Mouse (Mus musculus) heart, embryonic 15.5 days (tissue): ENCODE measurements around the gene Adam23. TPM values are rescaled to one million over a fixed set of nuclear protein-coding genes. Genes with fewer than 3 reads are reported as not detected.

Source experiments
- ATAC-seq: fragments of 200-750 bp; cut with Nextera tagmentation; replicated peaks from 2 replicates; pipeline ENCODE4 v1.8.0; 2017; ENCODE audit warnings: low read depth, moderate TSS enrichment; ENCODE audit not compliant: insufficient number of reproducible peaks, insufficient read depth, low FRiP score
- H3K27ac ChIP-seq: fragments of 300-500 bp; sonication (generic); 2 replicates; pipeline ENCODE4 v1.5.1; 2015; ENCODE audit warnings: mild to moderate bottlenecking, inconsistent platforms
- H3K27me3 ChIP-seq: fragments of 300-500 bp; sonication (generic); 2 replicates; pipeline ENCODE4 v1.6.1; 2015; ENCODE audit warnings: inconsistent platforms
- H3K36me3 ChIP-seq: fragments of 300-500 bp; sonication (generic); 2 replicates; pipeline ENCODE4 v1.6.1; 2015; ENCODE audit warnings: mild to moderate bottlenecking, inconsistent platforms
- H3K4me1 ChIP-seq: fragments of 300-500 bp; sonication (generic); replicated peaks from 2 replicates; pipeline ENCODE4 v1.6.1; 2015; ENCODE audit warnings: inconsistent platforms
- H3K4me2 ChIP-seq: fragments of 300-500 bp; sonication (generic); 2 replicates; pipeline ENCODE4 v1.6.1; 2015; ENCODE audit warnings: inconsistent platforms, mild to moderate bottlenecking, moderate library complexity
- H3K4me3 ChIP-seq: fragments of 300-500 bp; sonication (generic); 2 replicates; pipeline ENCODE4 v1.5.1; 2015; ENCODE audit warnings: mild to moderate bottlenecking, inconsistent platforms
- H3K9ac ChIP-seq: fragments of 300-500 bp; sonication (generic); 2 replicates; pipeline ENCODE4 v1.6.1; 2015; ENCODE audit warnings: mild to moderate bottlenecking, inconsistent platforms
- H3K9me3 ChIP-seq: fragments of 300-500 bp; sonication (generic); replicated peaks from 2 replicates; pipeline ENCODE4 v1.6.1; 2016; ENCODE audit warnings: inconsistent platforms
- WGBS: fragments of 180-500 bp; shearing (Covaris S2); methylation state at CpG from one replicate; pipeline ENCODE4 v1.1.7; 2015; ENCODE audit warnings: mixed read lengths; 5-methylcytosine and 5-hydroxymethylcytosine counted together
- polyA plus RNA-seq: library from polyadenylated mRNA; unstranded; fragments of >200 nt; fragmentation: Nextera tagmentation; extraction: Ambion mirVana; gene quantifications from 2 replicates; pipeline ENCODE4 v1.2.1, GENCODE M21; 2015

Adam23 gene
- polyA plus RNA-seq, 1 experiment from 2014 or later: 1.2 TPM

DNA sequence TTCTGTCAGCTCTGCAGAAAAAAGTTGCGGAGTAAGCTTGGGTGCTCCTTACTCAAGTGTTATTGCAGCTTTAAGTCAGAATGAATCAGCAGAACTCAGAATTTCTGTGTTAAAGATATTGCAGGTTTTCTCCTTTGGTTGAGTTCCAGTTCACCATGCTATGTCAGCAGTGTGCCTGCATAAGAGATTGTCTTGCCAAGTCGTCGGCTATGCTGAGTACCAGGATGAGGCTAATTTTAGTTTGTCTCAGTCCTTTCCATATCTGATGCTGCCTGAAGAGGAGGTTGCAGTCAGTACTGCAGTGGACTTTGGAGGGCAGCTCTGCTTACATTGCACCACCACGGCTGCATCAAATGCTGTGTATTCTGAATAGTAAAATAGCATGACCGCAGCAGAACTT, 33.3 kb downstream of the Adam23 start:
- no peak overlapping the region for H3K4me2 ChIP-seq
- no peaks in the 10 kb centered on the region for H3K9me3 ChIP-seq
- H3K27ac ChIP-seq: no peak overlapping the region
- H3K9ac ChIP-seq: no peak overlapping the region
- peaks cover 5% of the 10 kb centered on the region for H3K4me1 ChIP-seq
- no peaks in the 10 kb centered on the region for H3K36me3 ChIP-seq
- H3K27me3 ChIP-seq: no peaks in the 10 kb centered on the region
- no peak for ATAC-seq
- H3K4me3 ChIP-seq: no peak overlapping the region
- 62% methylated on average over 5 of the region's 5 CpGs for WGBS

DNA sequence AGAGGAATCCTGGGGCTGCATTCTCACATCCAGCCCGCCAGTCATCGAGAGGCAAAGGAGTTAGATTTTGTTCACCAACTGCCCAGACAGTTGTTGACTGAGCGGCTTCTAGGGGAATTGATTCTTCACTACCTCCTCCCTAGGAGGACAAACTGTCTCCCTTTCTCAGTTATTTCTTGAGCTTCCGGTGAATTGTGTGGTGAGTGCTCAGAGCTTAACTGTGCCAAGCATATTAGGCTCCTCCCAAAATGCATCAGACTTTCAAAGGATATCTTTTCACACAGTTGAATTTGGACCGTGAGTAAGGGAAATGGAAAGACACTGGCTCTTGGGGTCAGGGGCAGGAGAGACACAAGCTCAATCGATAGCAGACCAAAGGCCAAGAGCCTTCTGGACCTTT, 39.0 kb downstream of the Adam23 start:
- no peak for ATAC-seq
- no peak overlapping the region for H3K9ac ChIP-seq
- 86% methylated on average over 6 of the region's 6 CpGs for WGBS

DNA sequence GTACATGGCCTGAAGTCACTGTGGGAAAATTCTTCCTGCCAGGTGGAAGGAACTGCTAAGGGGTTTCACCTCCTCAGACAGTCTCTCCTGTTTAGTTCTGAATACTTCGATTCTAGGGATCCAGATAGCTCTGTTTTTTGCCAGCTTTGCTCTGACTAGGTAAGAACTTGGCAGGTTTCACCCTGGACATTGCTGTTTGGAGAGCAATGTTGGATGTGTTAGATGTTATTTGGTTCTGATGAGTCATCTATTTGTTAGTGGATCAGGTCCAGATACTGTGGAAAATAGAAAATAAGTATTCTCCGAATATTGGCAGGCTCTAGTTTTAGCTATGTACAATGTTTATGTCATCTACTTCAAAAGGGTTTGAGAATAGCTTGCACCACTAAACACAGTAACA, 41.0 kb downstream of the Adam23 start:
- Histone ChIP-seq H3K27ac (no peak overlapping the region), H3K4me3 (no peak overlapping the region), H3K4me1 (no peaks in the 10 kb centered on the region), H3K9ac (no peak overlapping the region), H3K27me3 (no peaks in the 10 kb centered on the region), H3K4me2 (no peak overlapping the region), H3K9me3 (no peaks in the 10 kb centered on the region), H3K36me3 (no peaks in the 10 kb centered on the region)
- 75% methylated on average over 2 of the region's 2 CpGs for WGBS
- no peak for ATAC-seq

More for the DNA sequence above, 39.0 kb downstream of the Adam23 start:
- Histone ChIP-seq H3K4me3 (no peak overlapping the region), H3K36me3 (no peaks in the 10 kb centered on the region), H3K4me2 (no peak overlapping the region), H3K27me3 (no peaks in the 10 kb centered on the region), H3K9me3 (no peaks in the 10 kb centered on the region), H3K4me1 (no peaks in the 10 kb centered on the region), H3K27ac (no peak overlapping the region)

DNA sequence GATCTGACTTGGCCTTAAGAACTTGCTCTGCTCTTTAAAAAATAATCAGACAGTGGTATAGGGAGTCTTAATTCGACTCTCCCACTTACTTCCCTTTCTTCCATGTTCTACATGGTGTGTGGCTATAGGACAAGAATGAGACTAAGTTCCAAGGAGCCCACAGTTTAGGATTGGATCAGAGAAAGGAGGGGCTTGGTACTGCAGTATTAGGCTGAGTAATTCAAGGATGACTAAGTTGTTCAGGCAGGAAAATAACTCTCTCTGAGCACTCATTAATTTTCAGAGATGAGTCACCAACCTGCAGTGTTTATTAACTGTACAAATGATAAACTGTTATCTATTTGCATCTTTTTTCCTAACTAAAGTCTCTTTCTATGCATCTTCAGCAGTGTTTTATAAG, 45.3 kb downstream of the Adam23 start:
- 0 out of 2 replicates have a peak, but pooled peaks cover 2% of the 10 kb centered on the region for H3K4me1 ChIP-seq
- H3K4me2 ChIP-seq: no peak overlapping the region
- no peaks in the 10 kb centered on the region for H3K36me3 ChIP-seq
- WGBS: 50% methylated on average over 1 of the region's 1 CpGs
- H3K9ac ChIP-seq: no peak overlapping the region
- no peak overlapping the region for H3K4me3 ChIP-seq
- H3K27me3 ChIP-seq: no peaks in the 10 kb centered on the region
- no peak for ATAC-seq
- no peak overlapping the region for H3K27ac ChIP-seq
- H3K9me3 ChIP-seq: no peaks in the 10 kb centered on the region

DNA sequence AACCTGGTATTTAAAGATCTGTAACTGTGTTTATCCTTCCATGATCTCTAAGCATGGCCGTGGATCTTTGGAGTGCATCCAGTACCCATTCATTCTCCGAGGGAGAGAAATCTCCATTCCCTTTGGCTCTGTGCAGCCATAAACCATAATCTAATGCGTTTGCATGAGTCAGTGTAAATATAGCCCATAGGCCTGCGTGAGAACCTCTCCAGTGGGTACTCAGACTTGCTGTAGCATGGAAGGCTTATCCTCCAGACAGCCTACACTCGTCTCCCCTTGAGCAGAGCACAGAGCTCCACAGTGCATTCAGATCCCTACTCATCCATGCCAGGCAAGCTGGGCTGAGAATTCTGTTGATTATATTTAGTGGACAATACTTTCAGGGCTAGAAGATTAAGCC, 47.6 kb downstream of the Adam23 start:
- Histone ChIP-seq H3K9me3 (no peaks in the 10 kb centered on the region), H3K27me3 (no peaks in the 10 kb centered on the region), H3K4me3 (no peak overlapping the region), H3K4me2 (no peak overlapping the region), H3K9ac (no peak overlapping the region), H3K27ac (no peak overlapping the region), H3K4me1 (0 out of 2 replicates have a peak, but pooled peaks cover 2% of the 10 kb centered on the region), H3K36me3 (no peaks in the 10 kb centered on the region)
- ATAC-seq: no peak
- 56% methylated on average over 5 of the region's 5 CpGs for WGBS

DNA sequence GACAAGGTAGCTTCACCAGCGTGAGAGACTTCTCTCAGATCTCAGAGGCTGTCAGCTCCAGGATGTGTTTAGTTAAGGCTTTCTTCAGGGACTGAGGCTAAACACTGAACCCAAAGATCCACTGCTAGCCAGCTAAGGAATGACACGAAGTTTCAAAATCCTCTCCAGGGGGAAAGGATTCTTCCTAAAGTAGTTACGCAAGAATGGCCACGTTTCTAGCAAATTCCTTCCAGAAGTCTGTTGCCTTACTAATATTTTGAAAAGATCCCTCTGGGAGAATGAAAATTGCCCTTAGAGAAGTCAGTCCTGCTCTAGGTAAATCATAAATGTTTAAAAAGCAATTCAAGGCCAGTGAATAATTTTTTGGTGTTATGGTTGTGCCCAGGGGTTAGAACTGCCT, 61.7 kb downstream of the Adam23 start:
- no peak for ATAC-seq
- Histone ChIP-seq H3K4me1 (no peaks in the 10 kb centered on the region), H3K9ac (no peak overlapping the region), H3K36me3 (no peaks in the 10 kb centered on the region), H3K4me3 (no peak overlapping the region), H3K4me2 (no peak overlapping the region), H3K27ac (no peak overlapping the region), H3K9me3 (no peaks in the 10 kb centered on the region), H3K27me3 (no peaks in the 10 kb centered on the region)
- 57% methylated on average over 4 of the region's 4 CpGs for WGBS

DNA sequence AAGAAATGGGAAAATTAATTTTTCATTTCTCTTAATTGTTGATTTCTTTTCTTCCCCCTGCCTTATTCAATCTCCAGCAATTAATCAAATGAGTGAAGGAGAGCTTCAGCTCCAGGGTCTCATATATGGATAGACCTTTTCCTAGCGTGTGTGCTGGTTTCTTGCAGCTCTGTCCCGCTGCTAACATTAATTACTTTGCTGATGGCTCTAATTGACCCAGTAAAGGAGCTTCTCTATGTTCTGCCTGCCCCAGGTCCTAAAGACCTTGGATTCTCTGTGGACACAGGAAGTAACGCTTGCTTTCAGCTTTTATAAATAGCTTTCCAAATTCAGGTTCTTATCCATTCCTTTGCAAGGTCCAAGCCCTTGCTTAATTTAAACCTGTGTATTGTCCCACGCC, 63.1 kb downstream of the Adam23 start:
- 51% methylated on average over 4 of the region's 4 CpGs for WGBS
- H3K9me3 ChIP-seq: no peaks in the 10 kb centered on the region

DNA sequence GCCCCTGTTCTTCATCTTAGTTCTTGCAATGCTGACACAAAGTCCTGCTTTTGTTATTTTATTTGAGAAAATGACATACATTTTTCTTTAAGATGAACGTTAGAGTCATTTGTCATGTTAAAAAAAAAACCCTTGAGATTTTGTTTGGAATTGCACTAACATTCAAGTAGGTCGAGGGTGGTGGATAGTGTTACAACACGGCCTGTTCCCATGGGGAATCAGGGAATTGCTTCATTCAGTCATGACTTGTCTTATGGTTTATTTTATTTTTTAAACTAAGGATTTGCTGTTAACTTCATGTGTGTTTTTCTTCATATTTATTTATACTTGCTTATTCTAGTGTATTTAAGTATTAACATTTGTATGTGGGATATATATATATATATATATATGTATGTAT, 65.7 kb downstream of the Adam23 start:
- WGBS: 62% methylated on average over 3 of the region's 3 CpGs
- no peak for ATAC-seq
- no peaks in the 10 kb centered on the region for H3K36me3 ChIP-seq
- no peaks in the 10 kb centered on the region for H3K4me1 ChIP-seq
- no peak overlapping the region for H3K4me2 ChIP-seq
- H3K9me3 ChIP-seq: no peaks in the 10 kb centered on the region
- H3K27me3 ChIP-seq: no peaks in the 10 kb centered on the region
- no peak overlapping the region for H3K27ac ChIP-seq
- no peak overlapping the region for H3K9ac ChIP-seq
- no peak overlapping the region for H3K4me3 ChIP-seq

More for the DNA sequence above, 63.1 kb downstream of the Adam23 start:
- no peaks in the 10 kb centered on the region for H3K27me3 ChIP-seq
- H3K36me3 ChIP-seq: no peaks in the 10 kb centered on the region
- ATAC-seq: no peak
- H3K4me1 ChIP-seq: no peaks in the 10 kb centered on the region
- no peak overlapping the region for H3K27ac ChIP-seq
- H3K9ac ChIP-seq: no peak overlapping the region
- no peak overlapping the region for H3K4me3 ChIP-seq
- H3K4me2 ChIP-seq: no peak overlapping the region

DNA sequence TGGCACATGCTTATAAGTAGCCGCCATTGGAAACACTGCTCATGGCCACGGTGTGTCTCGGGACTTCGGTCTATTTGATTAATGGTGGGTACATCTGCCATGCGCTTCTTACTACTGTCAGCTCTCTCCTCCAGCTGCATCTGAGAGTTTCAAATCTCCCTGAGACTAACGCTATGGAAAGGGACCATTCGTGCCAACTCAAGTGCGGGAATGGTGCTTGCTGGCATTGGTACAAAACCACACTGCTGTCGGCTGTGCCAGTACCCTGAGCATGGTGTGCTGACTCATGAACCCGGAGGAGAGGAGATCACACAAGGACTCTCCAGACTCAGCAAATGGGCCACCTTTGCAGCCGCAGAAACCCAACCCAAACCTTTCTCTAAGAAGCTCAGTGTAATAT, 72.1 kb downstream of the Adam23 start:
- Histone ChIP-seq H3K4me1 (no peaks in the 10 kb centered on the region), H3K36me3 (no peaks in the 10 kb centered on the region), H3K9ac (no peak overlapping the region), H3K4me2 (no peak overlapping the region), H3K9me3 (no peaks in the 10 kb centered on the region), H3K4me3 (no peak overlapping the region), H3K27ac (no peak overlapping the region), H3K27me3 (no peaks in the 10 kb centered on the region)
- WGBS: 89% methylated on average over 11 of the region's 11 CpGs
- ATAC-seq: no peak

DNA sequence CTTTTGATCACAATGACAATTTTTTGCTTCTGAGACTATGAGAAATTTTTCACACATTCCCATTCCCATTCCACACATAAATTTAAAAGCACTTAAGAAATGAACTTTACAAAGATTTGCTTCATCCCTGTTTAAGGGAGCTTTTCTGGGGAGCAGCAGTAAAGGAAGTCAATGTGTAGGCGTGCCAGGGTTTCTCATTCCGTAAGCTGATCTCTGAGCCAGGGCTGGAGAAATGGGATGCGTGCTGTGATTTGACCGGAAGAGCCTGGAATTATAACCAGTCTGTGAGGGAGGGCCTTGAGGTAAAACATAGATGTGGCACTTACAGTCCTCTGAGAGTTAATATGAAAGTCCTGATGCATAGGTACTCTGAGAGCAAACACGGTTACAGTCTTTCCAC, 73.1 kb downstream of the Adam23 start:
- H3K27ac ChIP-seq: no peak overlapping the region
- H3K4me3 ChIP-seq: no peak overlapping the region
- H3K4me1 ChIP-seq: no peaks in the 10 kb centered on the region
- H3K4me2 ChIP-seq: no peak overlapping the region
- no peaks in the 10 kb centered on the region for H3K9me3 ChIP-seq
- no peak for ATAC-seq
- 57% methylated on average over 5 of the region's 5 CpGs for WGBS
- H3K9ac ChIP-seq: no peak overlapping the region
- H3K27me3 ChIP-seq: no peaks in the 10 kb centered on the region
- H3K36me3 ChIP-seq: no peaks in the 10 kb centered on the region

DNA sequence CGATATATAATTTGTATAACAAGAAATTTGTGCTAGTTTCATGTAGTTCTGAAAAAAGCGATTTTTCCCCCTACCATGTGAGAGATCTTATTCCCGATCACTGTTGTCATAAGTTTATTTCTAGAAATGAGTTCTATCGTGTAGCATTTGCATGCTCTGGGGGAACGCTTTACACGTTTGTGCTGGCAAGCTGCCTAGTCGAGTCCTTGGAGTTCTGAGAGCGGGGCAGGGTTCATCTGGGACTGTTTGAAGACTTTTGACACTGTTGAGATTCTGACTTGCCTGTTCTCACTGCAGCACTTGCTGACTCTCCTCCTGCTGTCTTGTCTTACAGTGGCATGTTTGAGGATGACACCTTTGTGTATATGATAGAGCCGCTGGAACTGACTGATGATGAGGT, 84.2 kb downstream of the Adam23 start:
- Histone ChIP-seq H3K9ac (no peak overlapping the region), H3K4me2 (no peak overlapping the region), H3K36me3 (no peaks in the 10 kb centered on the region), H3K4me3 (no peak overlapping the region), H3K9me3 (no peaks in the 10 kb centered on the region), H3K27ac (no peak overlapping the region), H3K27me3 (no peaks in the 10 kb centered on the region), H3K4me1 (no peaks in the 10 kb centered on the region)
- no peak for ATAC-seq
- 51% methylated on average over 9 of the region's 9 CpGs for WGBS

DNA sequence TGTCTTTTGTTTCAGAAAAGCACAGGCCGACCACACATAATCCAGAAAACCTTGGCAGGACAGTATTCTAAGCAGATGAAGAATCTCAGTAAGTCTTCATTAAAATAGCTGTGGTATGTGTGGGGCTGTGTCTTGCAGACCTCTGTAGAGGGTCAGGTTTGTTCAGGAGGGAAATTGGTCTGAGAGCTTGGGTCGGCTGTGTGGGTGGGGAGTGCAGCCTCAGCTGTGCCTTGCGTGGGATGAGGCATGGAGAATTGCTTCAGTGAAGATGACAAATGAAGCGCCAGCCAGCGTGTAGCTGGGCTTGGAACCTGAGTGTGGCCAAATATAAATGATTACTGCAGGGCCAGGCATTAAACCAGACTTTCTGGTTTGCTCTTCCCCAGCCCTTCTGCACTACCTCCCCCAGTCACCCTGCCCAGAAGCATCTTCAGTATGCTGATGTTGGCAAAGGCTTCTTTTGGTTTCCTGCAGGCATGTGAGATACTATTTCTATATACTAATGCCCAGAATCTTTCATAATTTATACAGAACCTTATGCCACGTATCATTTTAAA, 88.7 kb downstream of the Adam23 start:
- Histone ChIP-seq H3K4me1 (no peaks in the 10 kb centered on the region), H3K4me3 (no peak overlapping the region), H3K36me3 (no peaks in the 10 kb centered on the region), H3K9me3 (no peaks in the 10 kb centered on the region), H3K4me2 (no peak overlapping the region), H3K27me3 (no peaks in the 10 kb centered on the region), H3K9ac (no peak overlapping the region), H3K27ac (no peak overlapping the region)
- ATAC-seq: no peak
- 53% methylated on average over 6 of the region's 6 CpGs for WGBS
